Mouse (Mus musculus) left cerebral cortex, postnatal 4 days (tissue): Measurements from ENCODE around the gene Crb1. TPM values are rescaled to one million over a fixed set of nuclear protein-coding genes. Genes with fewer than 3 reads are reported as not detected.
"Not testable (repeated sequence)": the region's sequence is repeated elsewhere in the genome, so short reads cannot be mapped to it uniquely, and the experiment has no call there.

Experiments used
- DNase-seq: peaks from one replicate; pipeline ENCODE4 v3.0.0-alpha.2; 2022
- intact Hi-C: fragments of 180-260 bp; cut with DNase I; formaldehyde crosslinking; loops from one replicate; pipeline ENCODE4 v1.15.1; 2025
- total RNA-seq, 2 experiments: library from RNA; stranded (reverse); gene quantifications; 2 replicates each; pipeline ENCODE4 v1.2.3; 2021

Crb1 gene
- total RNA-seq, 2 experiments from 2014 or later = 0.96 to 1.4 TPM

GRCm38 (mm10) chr1:139340178-139340859 is 36.6 kb downstream of the Crb1 start:
- intact Hi-C loops = loop anchor here (2.0 kb wide), 1 partner anchor 502 kb away; no protein-coding TSS in a partner anchor
- DNase-seq = no peak

GRCm38 (mm10) chr1:139336997-139337396 is 39.9 kb downstream of the Crb1 start:
- DNase-seq = no peak
- intact Hi-C loops = no loop called here

GRCm38 (mm10) chr1:139328811-139329210 is 48.1 kb downstream of the Crb1 start:
- intact Hi-C loops = no loop called here
- no peak for DNase-seq

- intact Hi-C loops = no loop called here
- no peak for DNase-seq
These were observed 48.6 kb downstream of the Crb1 start for GRCm38 (mm10) chr1:139328286-139328685.

- intact Hi-C loops = no loop called here
- no peak for DNase-seq
These were observed 51.5 kb downstream of the Crb1 start for GRCm38 (mm10) chr1:139325378-139325777.

GRCm38 (mm10) chr1:139319798-139320197 is 57.1 kb downstream of the Crb1 start:
- DNase-seq = no peak
- intact Hi-C loops = no loop called here

GRCm38 (mm10) chr1:139314297-139314874 is 62.5 kb downstream of the Crb1 start:
- DNase-seq = peak; percentile 12
- intact Hi-C loops = no loop called here

- DNase-seq = no peak
- intact Hi-C loops = no loop called here
These were observed 68.0 kb downstream of the Crb1 start for GRCm38 (mm10) chr1:139308915-139309314.

GRCm38 (mm10) chr1:139302519-139302918 is 74.4 kb downstream of the Crb1 start:
- intact Hi-C loops, DNase-seq: not testable (repeated sequence)

GRCm38 (mm10) chr1:139301830-139302229 is 75.1 kb downstream of the Crb1 start:
- intact Hi-C loops = no loop called here
- DNase-seq = no peak

GRCm38 (mm10) chr1:139292023-139292422 is 84.9 kb downstream of the Crb1 start:
- intact Hi-C loops = no loop called here
- DNase-seq = no peak

- DNase-seq = no peak
- intact Hi-C loops = no loop called here
These were observed 85.3 kb downstream of the Crb1 start for GRCm38 (mm10) chr1:139291593-139291992.

GRCm38 (mm10) chr1:139276619-139277320 is 100.1 kb downstream of the Crb1 start:
- no peak for DNase-seq
- intact Hi-C loops = no loop called here

- peak; percentile 19 for DNase-seq
- intact Hi-C loops = loop anchor here (5.0 kb wide), 1 partner anchor 431 kb away; no protein-coding TSS in a partner anchor
These were observed 109.1 kb downstream of the Crb1 start for GRCm38 (mm10) chr1:139267844-139268243.

GRCm38 (mm10) chr1:139264245-139264644 is 112.7 kb downstream of the Crb1 start:
- DNase-seq = no peak
- intact Hi-C loops = no loop called here

- no peak for DNase-seq
- intact Hi-C loops = no loop called here
These were observed 113.7 kb downstream of the Crb1 start for GRCm38 (mm10) chr1:139263158-139263557.

- intact Hi-C loops = no loop called here
- DNase-seq = no peak
These were observed 121.3 kb downstream of the Crb1 start for GRCm38 (mm10) chr1:139255581-139255980.

GRCm38 (mm10) chr1:139252041-139252440 is 124.9 kb downstream of the Crb1 start:
- DNase-seq = no peak
- intact Hi-C loops = no loop called here

- intact Hi-C loops = no loop called here
- DNase-seq = no peak
These were observed 127.7 kb downstream of the Crb1 start for GRCm38 (mm10) chr1:139249159-139249558.

GRCm38 (mm10) chr1:139246723-139247380 is 130.0 kb downstream of the Crb1 start:
- intact Hi-C loops = no loop called here
- DNase-seq = no peak

- intact Hi-C loops = no loop called here
These were observed 140.1 kb downstream of the Crb1 start for GRCm38 (mm10) chr1:139236794-139237193.

More at GRCm38 (mm10) chr1:139236794-139237193, 140.1 kb downstream of the Crb1 start:
- no peak for DNase-seq
